Mouse (Mus musculus) kidney, postnatal 4 days (tissue): Measurements from ENCODE around the gene C5ar1.
"Not testable (repeated sequence)": the region's sequence is repeated elsewhere in the genome, so short reads cannot be mapped to it uniquely, and the experiment has no call there.

Source experiments
- DNase-seq, 2 experiments: peaks; one replicate each; pipeline ENCODE4 v3.0.0; 2021; ENCODE audit warnings: mixed read lengths in 2 of 2

C5ar1 gene

GRCm38 (mm10) chr7:16274922-16275890, 15.9 kb upstream of the C5ar1 start:
- no peak for DNase-seq

GRCm38 (mm10) chr7:16273766-16274140, 14.4 kb upstream of the C5ar1 start:
- peak; percentile 79 to 89 for DNase-seq

- DNase-seq, result peak; percentile 93 to 96
Measured at GRCm38 (mm10) chr7:16273081-16273765, 13.9 kb upstream of the C5ar1 start, which contains the start of gene Inafm1. Gene Inafm1 (minus strand): TSS chr7:16273617.

- DNase-seq, result peak; percentile 81 to 88
Measured at GRCm38 (mm10) chr7:16272681-16273080, 13.3 kb upstream of the C5ar1 start.

GRCm38 (mm10) chr7:16271139-16271538, 11.8 kb upstream of the C5ar1 start:
- no peak for DNase-seq

- DNase-seq, result not testable (repeated sequence)
Measured at GRCm38 (mm10) chr7:16266593-16266992, 7.3 kb upstream of the C5ar1 start.

GRCm38 (mm10) chr7:16265856-16266255, 6.5 kb upstream of the C5ar1 start:
- no peak for DNase-seq

GRCm38 (mm10) chr7:16263843-16264242, 4.5 kb upstream of the C5ar1 start:
- DNase-seq, result no peak

GRCm38 (mm10) chr7:16263015-16263787, 3.9 kb upstream of the C5ar1 start:
- DNase-seq, result peak; percentile 90 to 92

- no peak for DNase-seq
Measured at GRCm38 (mm10) chr7:16261097-16261496, 1.8 kb upstream of the C5ar1 start.

- no peak for DNase-seq
Measured at GRCm38 (mm10) chr7:16257830-16258229, 1.5 kb downstream of the C5ar1 start.

- DNase-seq, result not testable (repeated sequence)
Measured at GRCm38 (mm10) chr7:16255963-16256362, 3.4 kb downstream of the C5ar1 start.

GRCm38 (mm10) chr7:16254195-16254594, 5.1 kb downstream of the C5ar1 start:
- DNase-seq, result no peak

- DNase-seq, result no peak
Measured at GRCm38 (mm10) chr7:16250687-16251086, 8.7 kb downstream of the C5ar1 start.

GRCm38 (mm10) chr7:16245958-16246357, 13.4 kb downstream of the C5ar1 start:
- DNase-seq, result no peak

GRCm38 (mm10) chr7:16244067-16244466, 15.3 kb downstream of the C5ar1 start, which contains the start of gene C5ar2:
Gene C5ar2 (minus strand): TSS chr7:16244154.
- no peak for DNase-seq

- DNase-seq, result no peak
Measured at GRCm38 (mm10) chr7:16242198-16242597, 17.1 kb downstream of the C5ar1 start.

- peak in 1 of 2 experiments; percentile 21 for DNase-seq
Measured at GRCm38 (mm10) chr7:16241787-16242186, 17.6 kb downstream of the C5ar1 start.

- DNase-seq, result no peak
Measured at GRCm38 (mm10) chr7:16240978-16241303, 18.4 kb downstream of the C5ar1 start.

GRCm38 (mm10) chr7:16240281-16240977, 18.9 kb downstream of the C5ar1 start:
- DNase-seq, result no peak

- DNase-seq, result peak in 1 of 2 experiments; percentile 26
Measured at GRCm38 (mm10) chr7:16239554-16239997, 19.8 kb downstream of the C5ar1 start.

GRCm38 (mm10) chr7:16229869-16230268, 29.5 kb downstream of the C5ar1 start:
- peak; percentile 28 to 55 for DNase-seq
